Mouse (Mus musculus) cerebellum, adult 2 months (tissue): ENCODE results near the gene Ctsa. TPM values are rescaled to one million over a fixed set of nuclear protein-coding genes. Genes with fewer than 3 reads are reported as not detected.

ENCODE experiments used
- DNase-seq, 2 experiments: peaks; one replicate each; pipeline ENCODE4 v3.0.0; 2021
- H3K27ac ChIP-seq: fragments of 200-500 bp; 2 replicates; pipeline ENCODE4 v1.5.1; 2012; ENCODE audit warnings: low read length, control low read depth, inconsistent platforms; ENCODE audit not compliant: insufficient read depth
- H3K27me3 ChIP-seq: fragments of 200-500 bp; 2 replicates; pipeline ENCODE4 v1.6.1; 2012; ENCODE audit warnings: inconsistent platforms, mild to moderate bottlenecking, low read length, moderate library complexity; ENCODE audit not compliant: control insufficient read depth, insufficient read depth
- H3K4me1 ChIP-seq: fragments of 200-500 bp; 2 replicates; pipeline ENCODE4 v1.6.1; 2011; ENCODE audit warnings: low read length; ENCODE audit not compliant: control insufficient read depth, insufficient read depth
- H3K4me3 ChIP-seq: fragments of 200-500 bp; replicated peaks from 2 replicates; pipeline ENCODE3; 2011; ENCODE audit warnings: mild to moderate bottlenecking, low read depth, low read length, control low read depth; ENCODE audit not compliant: insufficient read depth
- CTCF ChIP-seq: fragments of 200-500 bp; IDR thresholded peaks from 2 replicates; pipeline ENCODE4 v1.5.1; 2011; ENCODE audit warnings: low read depth, mild to moderate bottlenecking, control low read depth, low read length, moderate library complexity, borderline replicate concordance; ENCODE audit not compliant: insufficient read depth
- POLR2A ChIP-seq: fragments of 200-500 bp; IDR thresholded peaks from 2 replicates; pipeline ENCODE4 v1.6.1; 2011; ENCODE audit warnings: low read length, control low read depth, borderline replicate concordance; ENCODE audit not compliant: insufficient read depth
- WGBS: fragments of 180-500 bp; shearing (Covaris S2); methylation state at CpG from one replicate; pipeline ENCODE4 v1.1.7; 2018; 5-methylcytosine and 5-hydroxymethylcytosine counted together
- polyA plus RNA-seq: library from polyadenylated mRNA; depleted of rRNA; stranded (reverse); fragments of >200 nt; gene quantifications from 2 replicates; pipeline ENCODE4 v1.2.3, GENCODE M21; 2012; rRNA removed

Ctsa gene
- polyA plus RNA-seq, result 177 and 191 TPM in 2 replicates

DNA sequence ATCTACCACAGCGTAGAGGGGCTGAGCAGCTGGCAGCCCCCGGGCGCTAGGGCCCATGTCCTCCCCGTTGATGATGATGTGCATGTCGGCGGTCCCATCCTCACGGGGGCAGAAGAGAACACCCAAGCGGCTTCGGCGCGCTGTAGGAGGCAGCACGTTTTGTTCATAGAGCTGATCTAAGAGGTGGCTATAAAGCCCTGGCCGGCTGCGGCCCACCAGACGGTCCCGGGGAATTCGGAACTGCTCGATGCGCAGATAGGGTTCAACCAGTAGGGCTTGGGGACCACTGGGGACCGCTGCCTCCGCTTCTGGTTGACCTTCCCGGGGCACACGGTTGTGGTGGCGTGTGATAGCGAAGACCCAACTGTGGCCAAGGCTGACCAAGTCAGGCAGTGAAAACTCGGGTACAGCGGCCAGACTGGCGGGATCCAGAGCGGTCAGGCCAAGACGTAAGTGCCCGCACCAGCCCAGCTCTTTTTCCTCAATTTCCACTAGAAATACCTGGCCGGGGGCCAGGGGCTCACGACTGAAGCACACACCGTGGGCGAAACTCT lies at the start of gene Ctsa:
TSS of gene Ctsa (plus strand) at position 126 of the 554 bp plus-strand sequence.
- Histone ChIP-seq H3K4me1 (peaks cover 3% of the 10 kb centered on the region; the same call in 1 of the 2 replicates), H3K4me3 (peak within 1 kb of the TSS; percentile 84), H3K27ac (peak within 1 kb of the TSS; percentile 75), H3K27me3 (no peaks in the 10 kb centered on the region)
- under 1% methylated on average over 35 of the region's 35 CpGs for whole genome bisulfite sequencing
- DNase-seq, result peak; percentile 78 to 81
- TF ChIP-seq POLR2A (no peak), CTCF (peak; percentile 45; the same call in 1 of the 2 replicates)

DNA sequence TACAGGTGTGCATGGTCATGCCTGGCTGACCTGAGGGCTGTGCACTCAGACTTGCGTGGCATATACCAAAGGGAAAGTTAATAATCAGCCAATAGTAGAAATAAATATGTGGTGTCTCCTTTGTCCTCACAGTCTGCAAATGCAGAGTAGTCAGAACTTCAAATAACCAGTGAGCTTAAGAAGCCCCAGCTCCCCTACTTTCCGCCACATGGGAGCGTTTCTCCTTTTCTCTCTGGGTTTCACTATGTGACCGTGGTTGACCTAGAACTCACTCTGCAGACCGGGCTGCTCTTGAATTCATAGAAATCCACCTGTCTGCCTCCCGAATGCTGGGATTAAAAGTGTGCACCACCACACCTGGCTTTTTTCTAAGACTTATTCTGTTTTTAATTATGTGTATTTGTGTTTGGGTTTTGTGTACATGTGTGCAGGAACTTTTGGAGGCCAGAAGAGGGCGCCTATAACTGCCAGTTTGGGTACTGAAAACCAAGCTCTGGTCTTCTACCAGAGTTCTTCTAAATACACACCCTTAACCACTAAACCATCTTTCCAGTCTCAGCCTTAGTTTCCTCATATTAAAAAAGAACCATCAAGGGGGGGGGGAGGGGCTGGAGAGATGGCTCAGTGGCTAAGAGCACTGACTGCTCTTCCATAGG lies 48.6 kb upstream of the Ctsa start:
- 79% methylated on average over 7 of the region's 7 CpGs for WGBS
- Histone ChIP-seq H3K4me1 (peaks cover 9% of the 10 kb centered on the region), H3K4me3 (no peak overlapping the region), H3K27me3 (no peaks in the 10 kb centered on the region), H3K27ac (no peak overlapping the region)
- no peak for DNase-seq
- TF ChIP-seq POLR2A, result no peak
- TF ChIP-seq CTCF, result no peak

DNA sequence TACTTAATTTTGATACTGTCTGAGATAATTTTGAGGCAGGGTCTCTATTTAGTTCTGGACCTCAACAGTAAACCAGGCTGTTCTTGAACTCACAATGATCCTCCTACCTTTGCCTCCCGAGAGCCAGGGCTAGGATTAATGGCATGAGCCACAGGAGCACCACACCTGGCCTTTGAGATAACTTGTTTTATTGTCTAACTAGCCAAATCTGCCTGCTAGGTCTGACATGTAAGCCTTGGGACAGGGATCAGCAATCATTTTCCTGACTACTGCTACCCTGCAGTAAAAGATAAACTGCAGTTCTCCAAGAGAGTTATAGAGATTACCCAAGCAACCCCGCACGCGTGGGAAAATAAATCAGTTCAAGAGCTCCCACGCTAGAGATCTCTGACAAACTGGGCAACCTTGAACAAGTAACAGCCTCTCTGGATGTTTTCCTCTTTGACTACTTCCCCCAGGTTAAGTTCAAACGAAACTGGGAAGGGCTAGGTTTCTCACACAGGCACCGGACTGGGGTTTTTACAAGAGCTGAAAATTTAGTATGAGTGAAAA lies 47.7 kb upstream of the Ctsa start:
- WGBS, result 4% methylated on average over 7 of the region's 7 CpGs
- Histone ChIP-seq H3K4me3 (peak overlapping the region; percentile 61), H3K27ac (no peak overlapping the region), H3K27me3 (no peaks in the 10 kb centered on the region), H3K4me1 (peaks cover 8% of the 10 kb centered on the region)
- TF ChIP-seq CTCF (no peak), POLR2A (no peak)
- DNase-seq, result no peak

DNA sequence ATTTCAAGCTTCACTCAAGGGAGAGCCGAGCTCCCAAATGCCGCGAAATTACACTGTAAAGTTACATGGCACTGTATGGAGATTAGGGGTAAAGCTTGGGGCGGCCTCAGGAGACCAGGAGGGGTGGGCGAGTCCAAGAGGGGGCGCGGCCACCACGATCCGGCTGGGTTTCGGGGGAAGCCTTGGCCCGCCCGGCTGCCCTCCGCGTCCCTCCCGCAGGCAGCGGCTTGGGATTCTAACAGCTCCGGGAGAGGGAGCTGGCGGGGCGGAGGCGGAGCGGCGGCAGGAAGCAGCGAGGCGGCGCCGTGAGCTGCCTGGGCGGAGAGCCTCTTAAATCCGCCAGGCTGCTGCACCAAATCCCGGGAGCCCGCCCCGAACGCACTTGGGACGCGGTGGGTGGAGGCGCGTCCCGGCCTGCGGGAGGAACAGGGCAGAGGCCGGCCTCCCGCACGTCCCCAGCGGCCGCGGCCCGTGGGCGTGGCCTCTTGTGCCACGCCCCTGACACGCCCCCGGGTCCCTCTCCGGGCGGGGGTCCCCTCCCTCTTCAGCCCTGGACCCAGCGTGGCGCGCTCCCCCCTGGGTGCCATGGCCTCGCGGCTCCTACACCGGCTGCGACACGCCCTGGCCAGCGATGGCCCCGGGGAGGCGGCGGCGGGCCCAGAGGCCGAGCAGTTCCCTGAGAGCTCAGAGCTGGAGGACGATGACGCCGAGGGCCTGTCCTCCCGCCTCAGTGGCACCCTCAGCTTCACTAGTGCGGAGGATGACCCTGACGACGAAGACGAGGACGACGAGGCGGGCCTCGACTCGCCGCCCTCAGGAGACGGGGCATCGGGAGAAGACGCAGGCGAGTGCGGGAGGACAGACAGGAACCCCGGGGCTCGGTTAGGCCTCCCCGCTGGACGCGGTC lies 46.9 kb upstream of the Ctsa start, which contains the start of gene Snx21:
TSS of gene Snx21 (plus strand) at position 343 of the 907 bp plus-strand sequence.
- TF ChIP-seq CTCF (no peak), POLR2A (peak; percentile 54; the same call in 1 of the 2 replicates)
- 1% methylated on average over 89 of the region's 89 CpGs for WGBS
- peak within 1 kb of the TSS; percentile 61 for H3K4me3 ChIP-seq
- peaks cover 8% of the 10 kb centered on the region for H3K4me1 ChIP-seq
- DNase-seq, result peak; percentile 92 to 95
- H3K27ac ChIP-seq, result peak within 1 kb of the TSS; percentile 78
- H3K27me3 ChIP-seq, result no peaks in the 10 kb centered on the region

DNA sequence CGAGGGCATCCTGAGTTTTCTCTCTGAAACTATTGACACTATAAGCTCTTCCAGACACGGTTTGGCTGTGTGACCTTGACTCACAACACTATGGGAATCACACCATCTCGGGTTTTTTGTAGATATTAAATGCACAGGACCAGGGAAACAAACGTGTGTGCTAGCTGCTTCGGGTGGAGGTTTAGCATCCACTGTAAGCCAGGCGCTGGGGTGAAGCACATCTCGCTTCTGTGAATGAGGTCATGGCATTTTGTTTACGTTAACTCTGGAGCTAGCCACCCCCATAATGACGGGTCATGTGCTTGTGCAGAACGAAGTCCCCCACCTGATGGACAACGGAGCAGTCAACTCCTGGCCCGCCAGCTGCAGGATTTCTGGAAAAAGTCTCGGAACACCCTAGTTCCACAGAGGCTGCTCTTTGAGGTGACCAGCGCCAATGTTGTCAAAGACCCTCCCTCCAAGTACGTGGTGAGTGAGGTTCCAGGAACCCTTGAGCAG lies 46.2 kb upstream of the Ctsa start:
- no peak for DNase-seq
- peaks cover 11% of the 10 kb centered on the region for H3K4me1 ChIP-seq
- peak overlapping the region; percentile 78 for H3K27ac ChIP-seq
- H3K4me3 ChIP-seq, result peak overlapping the region; percentile 61
- 9% methylated on average over 15 of the region's 15 CpGs for WGBS
- TF ChIP-seq CTCF (no peak), POLR2A (no peak)
- H3K27me3 ChIP-seq, result no peaks in the 10 kb centered on the region

DNA sequence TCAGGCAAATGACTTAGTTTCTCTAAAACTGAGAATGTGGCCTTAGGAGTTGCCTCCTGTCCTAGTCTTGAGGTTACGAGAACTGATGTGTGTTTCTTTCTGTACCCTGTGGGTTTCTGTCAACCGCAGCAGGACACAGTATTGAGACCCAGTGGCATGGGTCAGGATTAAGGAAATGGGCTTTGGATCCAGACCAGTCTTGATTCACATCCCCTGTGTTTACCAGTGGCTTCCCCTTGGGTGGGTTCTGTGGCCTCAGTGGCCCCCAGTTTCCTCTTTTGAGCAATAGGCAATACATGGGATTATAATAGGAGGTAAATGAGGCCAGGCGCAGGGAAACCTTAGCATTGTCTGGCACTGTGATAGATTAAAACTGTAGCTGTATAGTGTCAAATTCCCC lies 45.6 kb upstream of the Ctsa start:
- DNase-seq, result peak in 1 of 2 experiments; percentile 42
- Histone ChIP-seq H3K27me3 (no peaks in the 10 kb centered on the region), H3K4me1 (peaks cover 14% of the 10 kb centered on the region), H3K27ac (peak overlapping the region; percentile 78; the same call in 1 of the 2 replicates), H3K4me3 (peak overlapping the region; percentile 61)
- no peak for TF ChIP-seq POLR2A
- TF ChIP-seq CTCF, result no peak
- WGBS, result 89% methylated on average over 3 of the region's 3 CpGs

DNA sequence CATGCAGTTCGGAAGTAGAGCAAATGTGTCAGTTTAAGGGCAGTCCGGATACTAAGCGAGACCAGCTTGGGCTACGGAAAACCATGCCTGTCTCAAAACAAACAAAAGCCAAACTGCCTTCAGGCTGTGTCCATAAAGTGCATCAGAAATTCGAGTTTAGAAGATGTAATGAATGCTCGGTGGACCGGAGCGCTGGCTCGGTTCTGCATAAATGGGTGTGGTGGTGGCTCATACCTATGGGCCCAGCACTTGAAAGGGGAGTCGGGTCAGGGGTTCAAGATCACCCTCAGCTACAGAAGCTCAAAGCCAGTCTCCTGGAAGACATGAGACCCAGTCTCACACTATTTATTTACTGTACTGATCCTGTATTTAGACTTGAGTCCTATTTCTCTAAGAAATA lies 44.9 kb upstream of the Ctsa start:
- DNase-seq, result no peak
- Histone ChIP-seq H3K27me3 (no peaks in the 10 kb centered on the region), H3K27ac (no peak overlapping the region; the same call in 1 of the 2 replicates), H3K4me3 (no peak overlapping the region), H3K4me1 (peaks cover 20% of the 10 kb centered on the region)
- TF ChIP-seq CTCF (no peak), POLR2A (no peak)
- 76% methylated on average over 10 of the region's 10 CpGs for WGBS

DNA sequence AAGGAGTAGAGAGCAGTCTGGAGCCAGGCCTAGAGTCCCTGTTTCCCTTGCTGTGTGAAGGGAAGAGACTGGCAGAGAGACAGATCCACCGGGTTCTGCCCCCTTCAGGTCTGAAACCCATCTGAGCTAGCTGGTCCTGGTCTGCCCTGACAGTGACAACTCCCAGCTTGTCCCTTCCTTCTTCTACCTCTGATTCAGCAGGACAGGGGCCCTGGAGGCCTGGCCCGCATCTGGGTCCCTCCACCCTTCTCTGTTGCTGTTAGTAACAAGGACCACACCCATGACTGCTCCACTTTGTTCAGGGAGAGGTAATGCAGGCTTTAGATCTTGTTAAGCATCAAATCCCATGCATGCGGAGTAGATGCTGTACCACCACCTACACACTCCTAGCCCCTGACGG lies 44.3 kb upstream of the Ctsa start:
- DNase-seq, result no peak
- TF ChIP-seq POLR2A (no peak), CTCF (no peak)
- no peak overlapping the region for H3K4me3 ChIP-seq
- H3K4me1 ChIP-seq, result peaks cover 25% of the 10 kb centered on the region
- H3K27me3 ChIP-seq, result no peaks in the 10 kb centered on the region
- no peak overlapping the region for H3K27ac ChIP-seq
- 71% methylated on average over 4 of the region's 4 CpGs for WGBS
